Mouse (Mus musculus) small intestine, adult 2 months (tissue): ENCODE data around the gene Macrod1.

Experiments
- CTCF ChIP-seq: fragments of 200-500 bp; IDR thresholded peaks from 2 replicates; pipeline ENCODE4 v1.5.1; 2012; ENCODE audit warnings: low read depth, mild to moderate bottlenecking, control low read depth, inconsistent platforms, low read length, moderate library complexity, mixed read lengths; ENCODE audit not compliant: insufficient replicate concordance, insufficient read length; ENCODE audit errors: extremely low read depth
- POLR2A ChIP-seq: fragments of 200-500 bp; IDR thresholded peaks from 2 replicates; pipeline ENCODE4 v1.6.1; 2012; ENCODE audit warnings: low read depth, mild to moderate bottlenecking, control low read depth, inconsistent platforms, low read length, moderate library complexity

DNA sequence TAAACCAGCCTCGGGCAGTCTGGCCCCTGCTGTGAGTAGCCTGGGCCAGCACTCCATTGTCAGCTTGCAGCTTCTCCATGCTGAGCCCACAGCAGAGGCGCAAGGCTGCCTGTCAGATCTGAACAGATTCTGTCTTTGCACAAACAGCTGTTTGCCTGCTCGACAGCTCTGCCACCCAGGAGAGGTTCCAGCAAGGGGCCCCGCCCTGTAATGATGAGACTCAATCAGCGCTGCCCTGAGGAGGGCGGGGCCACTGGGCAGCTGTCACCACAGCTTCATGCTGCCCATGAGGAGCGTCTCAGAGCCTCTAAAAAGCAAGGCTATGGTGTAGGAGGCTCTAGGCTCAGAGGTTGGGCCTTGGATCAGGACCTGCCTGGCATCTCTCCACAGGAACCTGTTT is 96.6 kb downstream of the Macrod1 start:
- TF ChIP-seq POLR2A (no peak), CTCF (no peak)
